Mouse (Mus musculus) ES-E14 (cell line): ENCODE data around the gene Tcf7. TPM values are rescaled to one million over a fixed set of nuclear protein-coding genes. Genes with fewer than 3 reads are reported as not detected.

ENCODE experiments used
- DNase-seq: peaks from one replicate; pipeline ENCODE4 v3.0.0-alpha.2; 2013; ENCODE audit warnings: low read depth, low spot score
- H3K27ac ChIP-seq: 2 replicates; pipeline ENCODE4 v1.5.1; 2012; ENCODE audit warnings: low read depth, mild to moderate bottlenecking, low read length, moderate library complexity, mixed read lengths; ENCODE audit not compliant: poor library complexity, insufficient read depth, severe bottlenecking
- H3K36me3 ChIP-seq: 2 replicates; pipeline ENCODE4 v1.6.1; 2012; ENCODE audit warnings: mild to moderate bottlenecking, low read length, moderate library complexity, mixed read lengths; ENCODE audit not compliant: control insufficient read depth, poor library complexity, insufficient read depth, severe bottlenecking
- H3K4me1 ChIP-seq, 2 experiments: fragments of 150-350 bp in 1 of 2; sonication (generic) in 1 of 2; 2 replicates each; pipeline ENCODE4 v1.6.1; 2012; ENCODE audit warnings: low read length in 2 of 2, mild to moderate bottlenecking in 1 of 2, mixed read lengths in 1 of 2; ENCODE audit not compliant: control insufficient read depth in 2 of 2, insufficient read depth in 2 of 2, poor library complexity in 1 of 2
- H3K4me3 ChIP-seq, 2 experiments: fragments of 150-350 bp in 1 of 2; sonication (generic) in 1 of 2; 2 replicates each; pipeline ENCODE4 v1.5.1; 2012; ENCODE audit warnings: low read length in 2 of 2, low read depth in 1 of 2, mild to moderate bottlenecking in 1 of 2, mixed read lengths in 1 of 2; ENCODE audit not compliant: insufficient read depth in 1 of 2, poor library complexity in 1 of 2, severe bottlenecking in 1 of 2
- H3K9ac ChIP-seq: 2 replicates; pipeline ENCODE4 v1.6.1; 2012; ENCODE audit warnings: low read depth, mild to moderate bottlenecking, low read length, mixed read lengths; ENCODE audit not compliant: poor library complexity, insufficient read depth, severe bottlenecking
- H3K9me3 ChIP-seq: fragments of 150-350 bp; sonication (generic); 2 replicates; pipeline ENCODE4 v1.6.1; 2012; ENCODE audit warnings: low read depth, mild to moderate bottlenecking, low read length; ENCODE audit not compliant: control insufficient read depth, insufficient read depth
- CHD2 ChIP-seq: IDR thresholded peaks from 2 replicates; pipeline ENCODE4 v1.6.1; 2014; ENCODE audit warnings: mild to moderate bottlenecking, low read depth, low read length, inconsistent platforms
- HCFC1 ChIP-seq: IDR thresholded peaks from 2 replicates; pipeline ENCODE4 v1.6.1; 2012; ENCODE audit warnings: low read length, inconsistent platforms, borderline replicate concordance; ENCODE audit not compliant: insufficient read depth
- MAFK ChIP-seq: IDR thresholded peaks from 2 replicates; pipeline ENCODE4 v1.6.1; 2014; ENCODE audit warnings: mild to moderate bottlenecking, low read depth, low read length, inconsistent platforms; ENCODE audit not compliant: insufficient read depth
- ZC3H11A ChIP-seq: IDR thresholded peaks from 2 replicates; pipeline ENCODE4 v1.6.1; 2012; ENCODE audit warnings: low read depth, mild to moderate bottlenecking, inconsistent platforms, low read length, borderline replicate concordance
- ZNF384 ChIP-seq: IDR thresholded peaks from 2 replicates; pipeline ENCODE4 v1.6.1; 2012; ENCODE audit warnings: low read depth, low read length, inconsistent platforms
- in situ Hi-C, 2 experiments: fragments of 600-800 bp; cut with MboI; formaldehyde crosslinking; loops; one replicate each; pipeline ENCODE4 v1.15.1; 2025; ENCODE audit warnings: low sequenced_read_pairs in 2 of 2, inconsistent platforms in 1 of 2; ENCODE audit not compliant: unreplicated experiment in 2 of 2
- total RNA-seq: library from RNA; depleted of rRNA; stranded (reverse); fragments of 300-350 nt; gene quantifications from 2 replicates; pipeline ENCODE4 v1.2.3, GENCODE M21; 2012

Tcf7 gene
- total RNA-seq, 1 experiment: 8.1 TPM

DNA sequence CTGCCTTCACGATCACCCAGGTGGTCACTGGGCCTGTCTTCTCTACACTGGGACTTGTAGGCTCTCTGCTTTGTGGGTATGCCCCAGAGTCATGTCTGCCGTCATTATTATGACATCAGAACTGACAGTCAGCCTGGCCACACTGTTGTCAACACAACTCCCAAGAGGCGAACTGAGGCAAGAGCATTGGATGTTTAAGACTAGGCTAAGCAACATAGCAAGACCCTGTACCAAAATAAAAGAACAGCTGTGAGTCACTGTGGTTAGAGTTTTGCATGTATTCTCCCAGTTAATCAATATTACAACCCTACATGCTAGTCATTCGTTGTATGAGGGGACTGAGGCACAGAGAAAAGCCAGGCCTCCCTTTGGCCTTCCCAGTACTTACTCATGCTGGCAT lies 37.7 kb upstream of the Tcf7 start:
- no peak for TF ChIP-seq MAFK
- no peak for TF ChIP-seq CHD2
- TF ChIP-seq ZNF384: no peak
- TF ChIP-seq ZC3H11A: no peak
- TF ChIP-seq HCFC1: no peak

DNA sequence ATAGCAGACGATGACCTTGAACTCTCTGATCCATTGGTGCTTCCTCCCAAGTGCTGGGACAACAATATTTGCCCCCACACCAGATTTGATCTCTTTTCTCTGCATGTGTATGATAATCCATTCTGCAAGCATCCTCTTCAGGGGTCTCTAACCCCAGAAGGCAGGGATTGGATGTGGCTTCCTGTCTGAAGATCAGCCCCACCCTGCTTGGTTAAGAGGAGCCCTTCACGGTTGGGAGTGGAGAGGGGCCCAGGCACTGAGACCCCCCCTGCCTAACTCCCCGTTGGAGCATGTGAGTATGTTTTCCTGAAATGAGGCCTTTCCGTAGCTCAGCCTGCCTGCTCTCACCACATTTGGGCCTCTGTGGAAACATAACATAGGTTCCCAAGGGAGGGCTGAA lies 36.9 kb upstream of the Tcf7 start:
- no peaks in the 10 kb centered on the region for H3K36me3 ChIP-seq
- in situ Hi-C loops: no loop called here
- no peak overlapping the region for H3K9ac ChIP-seq
- H3K4me1 ChIP-seq: peaks cover 0 to 11% of the 10 kb centered on the region in 2 experiments; a peak in 3 of 4 replicates
- no peak overlapping the region for H3K4me3 ChIP-seq
- DNase-seq: no peak
- no peak overlapping the region for H3K27ac ChIP-seq
- no peak for TF ChIP-seq ZC3H11A
- TF ChIP-seq CHD2: no peak
- TF ChIP-seq HCFC1: no peak
- no peak for TF ChIP-seq ZNF384
- no peak for TF ChIP-seq MAFK
- H3K9me3 ChIP-seq: no peaks in the 10 kb centered on the region

More for the DNA sequence above, 37.7 kb upstream of the Tcf7 start:
- no peak for DNase-seq
- Histone ChIP-seq H3K4me3 (no peak overlapping the region), H3K9ac (no peak overlapping the region), H3K27ac (no peak overlapping the region), H3K4me1 (peaks cover 0 to 15% of the 10 kb centered on the region in 2 experiments; a peak in 3 of 4 replicates), H3K36me3 (no peaks in the 10 kb centered on the region), H3K9me3 (no peaks in the 10 kb centered on the region)
- in situ Hi-C loops: no loop called here

DNA sequence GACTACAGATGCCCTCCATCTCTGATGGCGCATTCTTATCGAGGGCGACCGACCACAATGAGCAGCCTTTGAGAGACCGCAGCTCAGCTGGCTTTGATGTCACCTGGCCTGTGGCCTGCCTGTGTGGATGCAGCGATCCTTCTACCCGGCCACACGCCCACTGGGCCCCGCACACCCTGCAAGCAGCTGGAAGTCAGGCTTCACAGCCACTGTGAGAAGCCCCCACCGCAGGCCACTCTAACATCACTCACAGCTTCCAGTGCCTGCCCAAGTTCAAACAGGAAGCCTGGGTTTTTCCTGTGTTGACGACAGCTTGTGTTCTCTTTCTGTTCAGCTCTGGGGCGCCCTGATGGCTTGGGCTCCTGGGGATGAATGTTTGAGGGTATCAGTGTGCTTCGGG lies 35.6 kb upstream of the Tcf7 start:
- no peak for TF ChIP-seq MAFK
- TF ChIP-seq HCFC1: no peak
- TF ChIP-seq CHD2: no peak
- TF ChIP-seq ZC3H11A: no peak
- no peak for TF ChIP-seq ZNF384
- Histone ChIP-seq H3K36me3 (no peaks in the 10 kb centered on the region), H3K9me3 (no peaks in the 10 kb centered on the region), H3K27ac (no peak overlapping the region), H3K9ac (no peak overlapping the region), H3K4me3 (no peak overlapping the region), H3K4me1 (peaks cover 0 to 9% of the 10 kb centered on the region in 2 experiments; a peak in 1 of 4 replicates)
- no peak for DNase-seq
- in situ Hi-C loops: no loop called here

DNA sequence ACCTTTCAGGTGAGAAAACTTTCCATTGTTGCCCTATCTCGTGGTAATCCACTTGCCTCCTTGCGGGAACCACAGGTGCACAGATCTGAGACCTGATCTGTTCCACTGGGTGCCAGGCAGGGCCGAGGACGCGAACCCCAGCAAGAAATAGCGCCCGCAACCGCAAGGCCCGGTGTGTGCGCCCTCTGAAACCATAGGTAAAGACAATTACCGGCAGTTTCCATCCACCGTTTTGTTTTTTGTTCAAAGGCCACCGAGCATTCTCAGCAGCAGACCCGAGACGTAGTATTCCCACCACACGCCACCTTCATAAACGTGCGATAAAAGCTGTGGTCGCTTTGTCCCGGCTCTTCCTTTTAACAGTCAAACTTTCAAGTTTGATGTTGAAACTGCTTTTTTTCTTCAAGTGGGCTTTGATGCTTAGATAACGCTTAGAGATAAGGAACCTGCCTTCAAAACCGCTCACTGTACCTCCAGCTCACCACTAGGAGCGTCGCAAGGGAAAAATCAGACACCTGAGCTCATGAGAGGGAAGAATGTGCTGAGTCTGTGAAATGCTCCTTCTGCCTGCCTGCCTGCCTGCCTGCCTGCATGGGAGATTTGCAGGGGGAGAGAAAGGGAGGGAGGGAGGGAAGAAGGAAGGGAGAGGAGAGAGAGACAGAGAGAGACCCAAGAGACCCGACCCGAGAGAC lies 31.4 kb upstream of the Tcf7 start:
- Histone ChIP-seq H3K4me3 (peak overlapping the region; percentile 37 to 48; a peak in 3 of 4 replicates), H3K27ac (no peak overlapping the region), H3K36me3 (no peaks in the 10 kb centered on the region), H3K9me3 (no peaks in the 10 kb centered on the region), H3K9ac (peak overlapping the region; percentile 62; the same call in 1 of the 2 replicates), H3K4me1 (peaks cover 0 to 10% of the 10 kb centered on the region in 2 experiments; a peak in 1 of 4 replicates)
- in situ Hi-C loops: no loop called here
- TF ChIP-seq ZNF384 (no peak), ZC3H11A (no peak), MAFK (peak; percentile 97)
- peak; percentile 52 for DNase-seq
